Mouse (Mus musculus) limb, embryonic 15.5 days (tissue): ENCODE data around the gene Coro1b. TPM values are rescaled to one million over a fixed set of nuclear protein-coding genes. Genes with fewer than 3 reads are reported as not detected.

ENCODE experiments used
- ATAC-seq: fragments of 200-750 bp; cut with Nextera tagmentation; 2 replicates; pipeline ENCODE4 v1.8.0; 2017; ENCODE audit warnings: low read depth, moderate TSS enrichment; ENCODE audit not compliant: insufficient number of reproducible peaks, low FRiP score, low TSS enrichment
- H3K27ac ChIP-seq: fragments of 300-500 bp; sonication (generic); 2 replicates; pipeline ENCODE4 v1.5.1; 2015; ENCODE audit warnings: moderate library complexity, mild to moderate bottlenecking, inconsistent platforms
- H3K27me3 ChIP-seq: fragments of 300-500 bp; sonication (generic); 2 replicates; pipeline ENCODE4 v1.6.1; 2015; ENCODE audit warnings: inconsistent platforms
- H3K36me3 ChIP-seq: fragments of 300-500 bp; sonication (generic); 2 replicates; pipeline ENCODE4 v1.6.1; 2015; ENCODE audit warnings: inconsistent platforms
- H3K4me1 ChIP-seq: fragments of 300-500 bp; sonication (generic); 2 replicates; pipeline ENCODE4 v1.6.1; 2015; ENCODE audit warnings: inconsistent platforms
- H3K4me2 ChIP-seq: fragments of 300-500 bp; sonication (generic); 2 replicates; pipeline ENCODE4 v1.6.1; 2015; ENCODE audit warnings: mild to moderate bottlenecking, inconsistent platforms
- H3K4me3 ChIP-seq: fragments of 300-500 bp; sonication (generic); 2 replicates; pipeline ENCODE4 v1.5.1; 2015; ENCODE audit warnings: mild to moderate bottlenecking, inconsistent platforms
- H3K9ac ChIP-seq: fragments of 300-500 bp; sonication (generic); 2 replicates; pipeline ENCODE4 v1.6.1; 2015; ENCODE audit warnings: inconsistent platforms
- H3K9me3 ChIP-seq: fragments of 300-500 bp; sonication (generic); 2 replicates; pipeline ENCODE4 v1.6.1; 2016; ENCODE audit warnings: inconsistent platforms
- WGBS: fragments of 180-500 bp; shearing (Covaris S2); methylation state at CpG from one replicate; pipeline ENCODE4 v1.1.7; 2015; 5-methylcytosine and 5-hydroxymethylcytosine counted together
- polyA plus RNA-seq: library from polyadenylated mRNA; unstranded; fragments of >200 nt; fragmentation: Nextera tagmentation; extraction: Ambion mirVana; gene quantifications from 2 replicates; pipeline ENCODE4 v1.2.1, GENCODE M21; 2015

Coro1b gene
- polyA plus RNA-seq, 1 experiment from 2014 or later: 169 TPM

DNA sequence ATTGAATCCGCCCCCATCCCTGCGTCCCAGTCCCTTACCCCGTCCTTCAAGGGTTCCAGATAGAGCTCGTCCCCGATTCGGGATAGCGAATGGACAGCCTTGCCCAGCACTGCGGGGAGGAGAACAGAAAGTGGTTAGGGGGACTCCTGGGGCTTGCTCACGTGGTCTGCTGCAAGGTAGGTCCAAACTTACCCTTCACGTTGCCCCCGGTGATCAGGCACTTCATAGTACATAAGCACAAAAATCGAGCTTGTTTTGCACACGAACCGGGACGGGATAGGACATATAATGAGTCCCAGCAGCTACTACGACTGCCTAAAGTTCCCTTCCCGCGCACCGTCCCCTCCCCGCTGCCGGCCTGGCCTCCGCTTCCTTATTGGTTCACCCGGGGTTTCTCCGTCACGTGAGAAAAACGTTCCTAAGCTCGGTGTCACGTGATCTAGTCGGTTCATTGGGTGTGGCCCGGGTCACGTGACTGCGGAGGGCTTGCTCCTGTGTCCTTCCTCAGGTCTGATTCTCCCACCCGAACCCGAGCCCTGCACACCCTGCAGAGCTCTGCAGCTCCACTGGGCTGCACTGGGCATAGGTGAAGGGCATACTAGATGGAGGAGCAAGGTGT lies 53.0 kb downstream of the Coro1b start, which contains the start of gene Rad9a:
Rad9a (minus strand) TSS at position 372 of the 619 bp plus-strand sequence.
- Histone ChIP-seq H3K27ac (peak within 1 kb of the TSS; percentile 69), H3K9me3 (no peaks in the 10 kb centered on the region), H3K4me1 (peaks cover 31% of the 10 kb centered on the region), H3K4me3 (peak within 1 kb of the TSS; percentile 59), H3K9ac (peak within 1 kb of the TSS; percentile 60), H3K27me3 (0 out of 2 replicates have a peak, but pooled peaks cover 2% of the 10 kb centered on the region), H3K4me2 (peak within 1 kb of the TSS; percentile 88), H3K36me3 (peaks cover 28% of the 10 kb centered on the region)
- peak; percentile 80 for ATAC-seq
- WGBS: under 1% methylated on average over 34 of the region's 34 CpGs

DNA sequence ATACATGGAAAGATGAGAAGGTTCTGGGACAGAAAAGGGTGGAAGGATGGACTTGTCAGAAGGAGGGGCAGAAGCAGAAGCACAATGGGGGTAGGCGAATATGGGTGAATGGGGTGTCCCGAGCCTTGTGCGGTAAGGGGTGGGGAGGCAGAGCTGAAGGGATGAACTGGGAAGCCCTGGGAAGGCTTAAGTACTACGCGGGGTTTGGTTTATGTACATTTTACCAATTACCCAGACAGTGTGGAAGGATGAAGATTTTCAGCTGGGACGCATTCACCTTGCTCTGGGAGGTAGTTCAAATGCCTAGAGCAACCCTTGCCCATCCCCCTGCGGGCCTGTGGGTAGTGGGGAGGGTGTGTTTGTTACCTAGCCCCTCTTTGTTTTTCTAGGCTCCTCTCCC lies 53.7 kb downstream of the Coro1b start:
- Histone ChIP-seq H3K4me2 (peak overlapping the region; percentile 88), H3K27ac (peak overlapping the region; percentile 51; the same call in 1 of the 2 replicates), H3K27me3 (0 out of 2 replicates have a peak, but pooled peaks cover 2% of the 10 kb centered on the region), H3K9me3 (no peaks in the 10 kb centered on the region), H3K4me1 (peaks cover 28% of the 10 kb centered on the region), H3K9ac (peak overlapping the region; percentile 60), H3K36me3 (peaks cover 21% of the 10 kb centered on the region), H3K4me3 (peak overlapping the region; percentile 59)
- WGBS: 25% methylated on average over 7 of the region's 7 CpGs
- ATAC-seq: no peak

DNA sequence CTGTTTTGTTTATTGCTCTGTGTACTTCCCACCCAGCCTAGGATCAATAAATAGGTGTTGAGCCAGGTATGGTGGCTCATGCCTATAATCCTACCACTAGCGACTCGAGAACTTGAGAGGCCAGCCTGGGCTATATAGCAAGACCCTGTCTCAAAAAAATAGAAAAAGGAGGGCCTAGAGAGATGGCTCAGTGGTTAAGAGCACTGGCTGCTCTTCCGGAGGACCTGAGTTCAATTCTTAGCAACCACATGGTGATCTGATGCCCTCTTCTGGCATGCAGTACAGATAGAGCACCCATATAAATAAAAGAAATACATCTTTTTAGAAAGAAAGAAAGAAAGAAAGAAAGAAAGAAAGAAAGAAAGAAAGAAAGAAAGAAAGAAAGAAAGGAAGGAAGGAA lies 54.7 kb downstream of the Coro1b start:
- 65% methylated on average over 3 of the region's 3 CpGs for WGBS
- peaks cover 13% of the 10 kb centered on the region for H3K36me3 ChIP-seq

More for the DNA sequence above, 54.7 kb downstream of the Coro1b start:
- no peak overlapping the region for H3K9ac ChIP-seq
- ATAC-seq: no peak
- H3K27me3 ChIP-seq: 0 out of 2 replicates have a peak, but pooled peaks cover 2% of the 10 kb centered on the region
- H3K4me1 ChIP-seq: peaks cover 24% of the 10 kb centered on the region
- H3K4me3 ChIP-seq: no peak overlapping the region
- no peak overlapping the region for H3K4me2 ChIP-seq
- H3K27ac ChIP-seq: no peak overlapping the region
- H3K9me3 ChIP-seq: no peaks in the 10 kb centered on the region

Other genes starting within 250 kb of the Coro1b start
- gene Tcirg1, start 241.5 kb upstream of the Coro1b start, polyA plus RNA-seq: 46.3 and 52.4 TPM in 2 replicates
- gene Ndufs8, start 235.8 kb upstream of the Coro1b start, polyA plus RNA-seq: 244 and 254 TPM in 2 replicates
- 2.7 and 4.2 TPM in 2 replicates for gene Aldh3b1, start 218.8 kb upstream of the Coro1b start, polyA plus RNA-seq
- gene Unc93b1, start 213.4 kb upstream of the Coro1b start, polyA plus RNA-seq: 26.1 and 30.5 TPM in 2 replicates
- 3.7 and 6.7 TPM in 2 replicates for gene Aldh3b3, start 190.0 kb upstream of the Coro1b start, polyA plus RNA-seq
- 35.9 and 37.2 TPM in 2 replicates for gene Aldh3b2, start 176.3 kb upstream of the Coro1b start, polyA plus RNA-seq
- 5.9 and 7.5 TPM in 2 replicates for gene Acy3, start 162.0 kb upstream of the Coro1b start, polyA plus RNA-seq
- gene Tbx10, start 155.9 kb upstream of the Coro1b start, polyA plus RNA-seq: not detected in 2 replicates
- gene Nudt8, start 148.0 kb upstream of the Coro1b start, polyA plus RNA-seq: 31.5 and 33.4 TPM in 2 replicates
- gene Gm49405, start 148.0 kb upstream of the Coro1b start, polyA plus RNA-seq: 3.3 and 3.5 TPM in 2 replicates
- 3.8 and 4.4 TPM in 2 replicates for gene Doc2g, start 145.3 kb upstream of the Coro1b start, polyA plus RNA-seq
- 193 and 209 TPM in 2 replicates for gene Ndufv1, start 135.8 kb upstream of the Coro1b start, polyA plus RNA-seq
- 488 and 537 TPM in 2 replicates for gene Gstp1, start 110.6 kb upstream of the Coro1b start, polyA plus RNA-seq
- 1.4 and 2.3 TPM in 2 replicates for gene Gstp2, start 102.6 kb upstream of the Coro1b start, polyA plus RNA-seq
- gene Gstp3, start 89.0 kb upstream of the Coro1b start, polyA plus RNA-seq: 0.46 and 0.65 TPM in 2 replicates
- gene Cabp2, start 67.0 kb upstream of the Coro1b start, polyA plus RNA-seq: not detected in 2 replicates
- 82.7 and 85.6 TPM in 2 replicates for gene Cdk2ap2, start 51.4 kb upstream of the Coro1b start, polyA plus RNA-seq
- 5.6 and 6.2 TPM in 2 replicates for gene Pitpnm1, start 48.6 kb upstream of the Coro1b start, polyA plus RNA-seq
- 95.5 and 97.7 TPM in 2 replicates for gene Aip, start 22.8 kb upstream of the Coro1b start, polyA plus RNA-seq
- gene Gpr152, start 8.8 kb upstream of the Coro1b start, polyA plus RNA-seq: not detected in 2 replicates
- gene Cabp4, start 4.6 kb upstream of the Coro1b start, polyA plus RNA-seq: 0.05 and 0.06 TPM in 2 replicates
- gene Ptprcap, start 5.0 kb downstream of the Coro1b start, polyA plus RNA-seq: 7.4 and 9.5 TPM in 2 replicates
- gene Rps6kb2, start 14.7 kb downstream of the Coro1b start, polyA plus RNA-seq: 68.8 and 79.3 TPM in 2 replicates
- 1.8 and 2.7 TPM in 2 replicates for gene Carns1, start 26.9 kb downstream of the Coro1b start, polyA plus RNA-seq
- gene Tbc1d10c, start 42.7 kb downstream of the Coro1b start, polyA plus RNA-seq: 3.9 and 4.5 TPM in 2 replicates
- 759 and 834 TPM in 2 replicates for gene Ppp1ca, start 43.4 kb downstream of the Coro1b start, polyA plus RNA-seq
- gene Rad9a, start 53.0 kb downstream of the Coro1b start, polyA plus RNA-seq: 31.6 and 33.5 TPM in 2 replicates
- gene Clcf1, start 65.6 kb downstream of the Coro1b start, polyA plus RNA-seq: 8.1 and 8.4 TPM in 2 replicates
- gene AC109138.7, start 65.7 kb downstream of the Coro1b start, polyA plus RNA-seq: not detected in 2 replicates
- 27.7 and 35.9 TPM in 2 replicates for gene Pold4, start 83.3 kb downstream of the Coro1b start, polyA plus RNA-seq
- 29.4 and 32.7 TPM in 2 replicates for gene Ssh3, start 120.6 kb downstream of the Coro1b start, polyA plus RNA-seq
- 11.8 TPM in 2 replicates for gene Ankrd13d, start 134.5 kb downstream of the Coro1b start, polyA plus RNA-seq
- 18.5 and 20.5 TPM in 2 replicates for gene Grk2, start 157.6 kb downstream of the Coro1b start, polyA plus RNA-seq
- 40.9 and 41.2 TPM in 2 replicates for gene Kdm2a, start 249.7 kb downstream of the Coro1b start, polyA plus RNA-seq